Mouse (Mus musculus): ENCODE results near the gene Fbxo46.

DNA sequence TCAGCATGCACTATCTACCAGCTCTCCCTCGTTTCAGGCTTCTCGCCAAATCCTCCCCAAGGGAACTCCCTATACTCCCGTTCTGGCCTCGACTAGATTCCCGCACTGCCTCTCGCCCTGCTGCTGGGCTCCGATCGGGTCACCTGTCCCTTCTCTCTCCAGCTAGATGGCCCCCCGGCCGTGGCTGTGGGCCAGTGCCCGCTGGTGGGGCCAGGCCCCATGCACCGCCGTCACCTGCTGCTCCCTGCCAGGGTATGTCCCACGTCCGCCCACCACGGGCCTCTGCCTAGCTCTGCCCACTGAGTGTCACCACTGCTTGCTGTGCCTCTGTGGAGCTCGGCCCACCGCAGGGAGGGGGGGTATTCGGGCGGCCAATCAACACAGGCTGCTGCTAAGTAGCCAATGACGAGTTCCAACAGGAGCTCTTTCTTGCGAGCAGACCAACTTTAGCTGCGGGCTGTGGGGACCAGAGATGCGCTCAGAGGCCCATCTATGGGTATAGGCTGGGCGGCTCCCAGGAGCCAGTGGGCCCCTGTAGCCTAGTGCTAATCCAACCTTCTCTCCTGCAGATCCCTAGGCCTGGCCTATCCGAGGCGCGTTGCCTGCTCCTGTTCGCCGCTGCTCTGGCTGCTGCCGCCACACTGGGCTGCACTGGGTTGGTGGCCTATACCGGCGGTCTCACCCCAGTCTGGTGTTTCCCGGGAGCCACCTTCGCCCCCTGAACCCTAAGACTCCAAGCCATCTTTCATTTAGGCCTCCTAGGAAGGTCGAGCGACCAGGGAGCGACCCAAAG lies 27.1 kb upstream of the Fbxo46 start:
- TF ChIP-seq CTCF (IDR thresholded peaks at IDR 0.05; ENCODE audit: low read depth): no peak
- no peak for TF ChIP-seq EP300 (IDR thresholded peaks at IDR 0.05; ENCODE audit: low read depth)
